Mouse (Mus musculus) brain, embryonic 14.5 days (tissue): ENCODE measurements around the gene Mgst3.

ENCODE experiments used
- CTCF ChIP-seq: fragments of 200-500 bp; IDR thresholded peaks from 2 replicates; pipeline ENCODE4 v1.5.1; 2012; ENCODE audit warnings: inconsistent platforms, mild to moderate bottlenecking, moderate library complexity, borderline replicate concordance; ENCODE audit not compliant: insufficient read depth, insufficient read length; ENCODE audit errors: extremely low read depth
- POLR2A ChIP-seq: fragments of 200-500 bp; IDR thresholded peaks from 2 replicates; pipeline ENCODE4 v1.6.1; 2012; ENCODE audit warnings: mild to moderate bottlenecking, inconsistent platforms, borderline replicate concordance; ENCODE audit not compliant: poor library complexity, insufficient read depth, insufficient read length, severe bottlenecking; ENCODE audit errors: extremely low read depth

GRCm38 (mm10) chr1:167386466-167386865 lies 7.2 kb downstream of the Mgst3 start:
- TF ChIP-seq CTCF = no peak
- TF ChIP-seq POLR2A = no peak
